Mouse (Mus musculus): ENCODE results near the gene Zbtb17. TPM values are rescaled to one million over a fixed set of nuclear protein-coding genes. Genes with fewer than 3 reads are reported as not detected.

Gene Zbtb17
- total and polyA plus RNA-seq, 3 experiments, result 36.4 to 63.2 TPM; not detected in 1

- Histone ChIP-seq H3K27ac (ENCODE audit: control insufficient read depth, low read depth, low read length) (no peak overlapping the region), H3K9me3 (replicated peaks; ENCODE audit: insufficient read depth, low read length) (no peaks in the 10 kb centered on the region), H3K27me3 (ENCODE audit: control insufficient read depth in 1 of 2, insufficient read depth in 2 of 2, low read length in 2 of 2) (no peaks in the 10 kb centered on the region; a peak in 1 of 4 replicates), H3K79me2 (ENCODE audit: control insufficient read depth, insufficient read depth, low read length, poor library complexity) (no peaks in the 10 kb centered on the region), H3K9ac (ENCODE audit: control insufficient read depth, low read depth, low read length, poor library complexity, severe bottlenecking) (no peak overlapping the region), H3K36me3 (ENCODE audit: control insufficient read depth in 1 of 2, insufficient read depth in 2 of 2, low read length in 2 of 2) (no peaks in the 10 kb centered on the region), H3K4me3 (ENCODE audit: control insufficient read depth in 1 of 2, insufficient read depth in 1 of 2, low read depth in 2 of 2, low read length in 2 of 2) (no peak overlapping the region), H3K4me1 (ENCODE audit: control insufficient read depth in 1 of 2, insufficient read depth in 2 of 2, low read length in 2 of 2) (no peaks in the 10 kb centered on the region)
- DNase-seq (ENCODE audit: low read depth, low spot score), result no peak
- TF ChIP-seq MAFK (IDR thresholded peaks at IDR 0.05; ENCODE audit: borderline replicate concordance, low read depth, low read length) (no peak), ZNF384 (IDR thresholded peaks at IDR 0.05; ENCODE audit: low read depth, low read length) (no peak), MEF2A (IDR thresholded peaks at IDR 0.05; ENCODE audit: extremely low read depth, insufficient replicate concordance, low read depth, low read length, poor library complexity, severe bottlenecking) (no peak), CHD1 (IDR thresholded peaks at IDR 0.05; ENCODE audit: low read depth, low read length) (no peak), ELF1 (IDR thresholded peaks at IDR 0.05; ENCODE audit: low read depth, low read length) (no peak), MYC (IDR thresholded peaks at IDR 0.05; ENCODE audit: low read depth, low read length) (no peak), TAL1 (IDR thresholded peaks at IDR 0.05; ENCODE audit: low read length) (no peak), E2F4 (IDR thresholded peaks at IDR 0.05; ENCODE audit: borderline replicate concordance, low read depth, low read length) (no peak), NELFE (IDR thresholded peaks at IDR 0.05; ENCODE audit: low read depth, low read length) (no peak)
Observed at GRCm38 (mm10) chr4:141423691-141424431, 20.6 kb upstream of the Zbtb17 start.

- Histone ChIP-seq H3K9ac (ENCODE audit: control insufficient read depth, low read depth, low read length, poor library complexity, severe bottlenecking) (no peak overlapping the region), H3K79me2 (ENCODE audit: control insufficient read depth, insufficient read depth, low read length, poor library complexity) (no peaks in the 10 kb centered on the region), H3K9me3 (replicated peaks; ENCODE audit: insufficient read depth, low read length) (no peaks in the 10 kb centered on the region), H3K27ac (ENCODE audit: control insufficient read depth, low read depth, low read length) (no peak overlapping the region), H3K4me1 (ENCODE audit: control insufficient read depth in 1 of 2, insufficient read depth in 2 of 2, low read length in 2 of 2) (no peaks in the 10 kb centered on the region), H3K27me3 (ENCODE audit: control insufficient read depth in 1 of 2, insufficient read depth in 2 of 2, low read length in 2 of 2) (no peaks in the 10 kb centered on the region; a peak in 1 of 4 replicates), H3K4me3 (ENCODE audit: control insufficient read depth in 1 of 2, insufficient read depth in 1 of 2, low read depth in 2 of 2, low read length in 2 of 2) (no peak overlapping the region), H3K36me3 (ENCODE audit: control insufficient read depth in 1 of 2, insufficient read depth in 2 of 2, low read length in 2 of 2) (no peaks in the 10 kb centered on the region)
- TF ChIP-seq NELFE (IDR thresholded peaks at IDR 0.05; ENCODE audit: low read depth, low read length) (no peak), CTCF (IDR thresholded peaks at IDR 0.05 in 2 of 3, conservative IDR thresholded peaks at IDR 0.05 in 1 of 3; ENCODE audit: control insufficient read depth in 1 of 3, insufficient read depth in 1 of 3, low read depth in 2 of 3, low read length in 3 of 3, poor library complexity in 1 of 3, severe bottlenecking in 1 of 3) (no peak), POLR2A (IDR thresholded peaks at IDR 0.05; ENCODE audit: control insufficient read depth in 1 of 2, insufficient read depth in 1 of 2, low read depth in 1 of 2, low read length in 2 of 2, poor library complexity in 1 of 2) (no peak), MAX (IDR thresholded peaks at IDR 0.05; ENCODE audit: low read length) (no peak), EP300 (IDR thresholded peaks at IDR 0.05; ENCODE audit: low read depth in 1 of 2, low read length in 2 of 2) (no peak), MAFK (IDR thresholded peaks at IDR 0.05; ENCODE audit: borderline replicate concordance, low read depth, low read length) (no peak), POLR2AphosphoS5 (IDR thresholded peaks at IDR 0.05; ENCODE audit: borderline replicate concordance, low read depth, low read length) (no peak), UBTF (IDR thresholded peaks at IDR 0.05; ENCODE audit: borderline replicate concordance, insufficient read depth, low read depth, low read length) (no peak), SIN3A (IDR thresholded peaks at IDR 0.05; ENCODE audit: low read length) (no peak), ETS1 (IDR thresholded peaks at IDR 0.05; ENCODE audit: low read depth, low read length) (no peak), CHD1 (IDR thresholded peaks at IDR 0.05; ENCODE audit: low read depth, low read length) (no peak), RAD21 (IDR thresholded peaks at IDR 0.05; ENCODE audit: low read depth, low read length) (no peak), ZKSCAN1 (IDR thresholded peaks at IDR 0.05; ENCODE audit: low read depth, low read length) (no peak), NRF1 (IDR thresholded peaks at IDR 0.05; ENCODE audit: insufficient read depth, low read depth, low read length, poor library complexity, severe bottlenecking) (no peak), MYC (IDR thresholded peaks at IDR 0.05; ENCODE audit: low read depth, low read length) (no peak), TBP (IDR thresholded peaks at IDR 0.05; ENCODE audit: low read depth, low read length) (no peak), USF2 (IDR thresholded peaks at IDR 0.05; ENCODE audit: borderline replicate concordance in 1 of 2, insufficient read depth in 1 of 2, low read depth in 1 of 2, low read length in 2 of 2) (no peak), TAL1 (IDR thresholded peaks at IDR 0.05; ENCODE audit: low read length) (no peak), MXI1 (IDR thresholded peaks at IDR 0.05; ENCODE audit: low read depth, low read length) (no peak)
- DNase-seq (ENCODE audit: low read depth, low spot score), result no peak
Observed at GRCm38 (mm10) chr4:141425484-141426479, 18.7 kb upstream of the Zbtb17 start.

Data from MEL (cell line).